Mouse (Mus musculus): Measurements from ENCODE around the gene Sipa1l1. TPM values are rescaled to one million over a fixed set of nuclear protein-coding genes. Genes with fewer than 3 reads are reported as not detected.
A peak's percentile ranks its signal among the peaks of the same experiment; 100 is the strongest.

Gene Sipa1l1
- total and polyA plus RNA-seq, 3 experiments = 13.6 to 36.7 (median 23.6) TPM

DNA sequence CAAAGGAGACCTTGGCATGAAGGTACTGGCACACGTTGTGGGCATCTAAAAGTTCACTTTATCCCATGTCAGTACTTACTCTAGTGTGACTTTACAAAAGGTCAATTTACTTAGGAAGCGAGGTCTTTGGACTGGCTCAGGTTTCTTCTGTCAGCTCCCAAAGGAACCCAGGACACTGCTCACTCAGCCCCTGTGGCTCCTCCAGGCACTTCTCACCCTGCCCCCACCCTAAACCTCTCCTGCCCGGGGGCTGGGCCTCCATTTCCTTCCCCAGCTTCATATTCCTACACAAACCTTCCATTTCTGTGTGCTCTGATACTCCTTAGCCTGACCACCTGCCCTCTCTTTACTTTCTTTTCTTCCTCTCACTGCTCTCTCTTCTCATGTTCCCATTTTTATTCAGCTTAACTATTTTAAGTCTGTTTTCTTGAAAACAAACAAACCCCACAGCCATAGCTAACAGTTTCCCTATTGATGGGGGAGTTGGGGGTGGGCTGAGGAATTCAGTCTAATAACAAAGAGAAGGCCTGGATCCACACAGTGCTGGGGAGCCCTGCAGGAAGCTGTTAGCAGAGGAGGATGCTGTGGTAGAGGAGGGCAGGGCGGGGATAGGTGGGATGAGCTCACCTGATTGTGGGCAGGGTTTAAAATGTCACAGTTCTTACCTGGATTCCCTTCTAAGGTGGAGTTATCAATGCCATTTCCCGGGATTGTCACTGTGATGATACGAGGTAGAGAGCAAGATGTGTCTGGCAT is 57.4 kb downstream of the Sipa1l1 start:
- Histone ChIP-seq H3K9ac (ENCODE audit: insufficient read depth, low read depth) (no peak overlapping the region), H3K9me3 (replicated peaks; ENCODE audit: low read length) (no peaks in the 10 kb centered on the region), H3K4me2 (ENCODE audit: insufficient read depth, low read depth, poor library complexity, severe bottlenecking) (peak overlapping the region; percentile 23), H3K4me1 (ENCODE audit: control insufficient read depth in 1 of 2, insufficient read depth in 2 of 2) (peaks cover 21 to 63% of the 10 kb centered on the region in 2 experiments), H3K27me3 (replicated peaks) (no peaks in the 10 kb centered on the region), H3K36me3 (replicated peaks in 1 of 2; ENCODE audit: control insufficient read depth in 1 of 2, insufficient read depth in 1 of 2, low read length in 1 of 2) (peaks cover 0 to 2% of the 10 kb centered on the region in 2 experiments), H3K27ac (ENCODE audit: insufficient read depth, low read depth) (peak overlapping the region; percentile 87), H3K4me3 (replicated peaks in 1 of 3; ENCODE audit: low read depth in 2 of 3, low read length in 2 of 3, poor library complexity in 1 of 3) (no peak overlapping the region), H3K79me2 (replicated peaks; ENCODE audit: control insufficient read depth, extremely low read depth, insufficient read depth, poor library complexity, severe bottlenecking) (no peaks in the 10 kb centered on the region)
- dilution Hi-C loops (cut with MboI; ENCODE audit: extremely low pct_ligation_motif_present, extremely low pct_unique_long_range_greater_than_20kb, low sequenced_read_pairs) = no loop called here
- in situ Hi-C loops (cut with MboI; ENCODE audit: low pct_ligation_motif_present, low pct_unique_long_range_greater_than_20kb, low sequenced_read_pairs) = no loop called here
- no peak for DNase-seq (ENCODE audit: extremely low read depth)
- TF ChIP-seq MAFK (IDR thresholded peaks at IDR 0.05; ENCODE audit: insufficient replicate concordance, low read length) (no peak), SMC3 (IDR thresholded peaks at IDR 0.05; ENCODE audit: low read depth, low read length) (no peak), GABPA (IDR thresholded peaks at IDR 0.05; ENCODE audit: insufficient replicate concordance, low read depth, low read length) (no peak), ZMIZ1 (IDR thresholded peaks at IDR 0.05; ENCODE audit: low read depth, low read length) (no peak), PAX5 (IDR thresholded peaks at IDR 0.05; ENCODE audit: low read length) (no peak), POLR2A (IDR thresholded peaks at IDR 0.05; ENCODE audit: low read depth, low read length) (no peak), POLR2AphosphoS2 (IDR thresholded peaks at IDR 0.05; ENCODE audit: low read depth, low read length) (no peak), ZNF384 (IDR thresholded peaks at IDR 0.05; ENCODE audit: low read depth, low read length) (no peak), MAX (IDR thresholded peaks at IDR 0.05; ENCODE audit: low read length) (no peak), EP300 (IDR thresholded peaks at IDR 0.05; ENCODE audit: low read length) (no peak), HCFC1 (IDR thresholded peaks at IDR 0.05; ENCODE audit: low read depth, low read length) (no peak), MYC (IDR thresholded peaks at IDR 0.05; ENCODE audit: low read depth, low read length) (no peak), MAZ (IDR thresholded peaks at IDR 0.05; ENCODE audit: low read depth, low read length) (no peak), JUND (conservative IDR thresholded peaks at IDR 0.05; ENCODE audit: low read depth, low read length) (no peak), IRF4 (IDR thresholded peaks at IDR 0.05; ENCODE audit: low read depth, low read length) (no peak), SIN3A (IDR thresholded peaks at IDR 0.05; ENCODE audit: low read length) (no peak), ZKSCAN1 (IDR thresholded peaks at IDR 0.05; ENCODE audit: borderline replicate concordance, low read depth, low read length) (no peak), MEF2A (IDR thresholded peaks at IDR 0.05; ENCODE audit: borderline replicate concordance, low read depth, low read length) (no peak)

DNA sequence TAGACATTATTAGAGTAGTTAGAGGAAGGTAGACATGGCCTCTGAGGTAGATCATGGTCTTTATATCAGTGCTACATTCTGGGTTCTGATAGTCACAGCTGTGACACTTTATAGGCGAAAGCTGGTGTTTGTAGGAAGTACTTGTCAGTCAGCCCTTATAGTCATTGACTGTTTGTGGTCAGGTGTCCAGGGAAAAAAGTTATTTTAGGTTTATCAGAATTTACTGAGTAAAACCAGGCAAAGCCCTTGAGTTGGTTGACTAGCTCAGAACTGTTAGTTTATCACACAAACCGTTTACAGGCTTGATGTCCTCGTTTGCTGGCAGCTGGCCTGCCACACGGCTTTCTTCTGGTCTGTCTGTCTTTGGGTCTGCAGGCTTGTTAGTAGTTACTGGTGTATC is 61.0 kb downstream of the Sipa1l1 start:
- no peak for DNase-seq (ENCODE audit: extremely low read depth)
- in situ Hi-C loops (cut with MboI; ENCODE audit: low pct_ligation_motif_present, low pct_unique_long_range_greater_than_20kb, low sequenced_read_pairs) (no loop called here), dilution Hi-C loops (cut with MboI; ENCODE audit: extremely low pct_ligation_motif_present, extremely low pct_unique_long_range_greater_than_20kb, low sequenced_read_pairs) (no loop called here)
- Histone ChIP-seq H3K36me3 (replicated peaks in 1 of 2; ENCODE audit: control insufficient read depth in 1 of 2, insufficient read depth in 1 of 2, low read length in 1 of 2) (peaks cover 0 to 4% of the 10 kb centered on the region in 2 experiments), H3K4me1 (ENCODE audit: control insufficient read depth in 1 of 2, insufficient read depth in 2 of 2) (peaks cover 14 to 68% of the 10 kb centered on the region in 2 experiments), H3K27me3 (replicated peaks) (no peaks in the 10 kb centered on the region), H3K27ac (ENCODE audit: insufficient read depth, low read depth) (no peak overlapping the region), H3K9ac (ENCODE audit: insufficient read depth, low read depth) (no peak overlapping the region), H3K4me3 (replicated peaks in 1 of 3; ENCODE audit: low read depth in 2 of 3, low read length in 2 of 3, poor library complexity in 1 of 3) (no peak overlapping the region), H3K79me2 (replicated peaks; ENCODE audit: control insufficient read depth, extremely low read depth, insufficient read depth, poor library complexity, severe bottlenecking) (no peaks in the 10 kb centered on the region), H3K4me2 (ENCODE audit: insufficient read depth, low read depth, poor library complexity, severe bottlenecking) (no peak overlapping the region), H3K9me3 (replicated peaks; ENCODE audit: low read length) (no peaks in the 10 kb centered on the region)
- TF ChIP-seq GABPA (IDR thresholded peaks at IDR 0.05; ENCODE audit: insufficient replicate concordance, low read depth, low read length) = no peak
- TF ChIP-seq UBTF (IDR thresholded peaks at IDR 0.05; ENCODE audit: low read depth, low read length) = no peak
- TF ChIP-seq TBP (conservative IDR thresholded peaks at IDR 0.05; ENCODE audit: low read depth, low read length) = no peak
- no peak for TF ChIP-seq RAD21 (IDR thresholded peaks at IDR 0.05; ENCODE audit: low read depth, low read length)
- no peak for TF ChIP-seq CTCF (conservative IDR thresholded peaks at IDR 0.05 in 1 of 2, IDR thresholded peaks at IDR 0.05 in 1 of 2; ENCODE audit: low read depth in 2 of 2, low read length in 2 of 2)
- TF ChIP-seq ELF1 (IDR thresholded peaks at IDR 0.05; ENCODE audit: low read depth, low read length) = no peak
- TF ChIP-seq ETS1 (conservative IDR thresholded peaks at IDR 0.05; ENCODE audit: low read depth, low read length) = no peak
- no peak for TF ChIP-seq BHLHE40 (IDR thresholded peaks at IDR 0.05; ENCODE audit: low read depth, low read length)
- TF ChIP-seq CHD1 (IDR thresholded peaks at IDR 0.05; ENCODE audit: low read depth, low read length) = no peak
- no peak for TF ChIP-seq ZNF384 (IDR thresholded peaks at IDR 0.05; ENCODE audit: low read depth, low read length)
- no peak for TF ChIP-seq E2F4 (IDR thresholded peaks at IDR 0.05; ENCODE audit: insufficient replicate concordance, low read depth, low read length)
- no peak for TF ChIP-seq IRF4 (IDR thresholded peaks at IDR 0.05; ENCODE audit: low read depth, low read length)
